Mouse (Mus musculus) ZHBTc4 (cell line): ENCODE measurements around the gene Hrh3.

Experiments used
- DNase-seq: peaks from one replicate; pipeline ENCODE4 v3.0.0-alpha.2; 2011; ENCODE audit warnings: low read depth, low spot score

Gene Hrh3

GRCm38 (mm10) chr2:180063338-180064131 lies 40.8 kb downstream of the Hrh3 start:
- DNase-seq: no peak

GRCm38 (mm10) chr2:180053001-180053400 lies 51.3 kb downstream of the Hrh3 start:
- DNase-seq: no peak

GRCm38 (mm10) chr2:180051986-180052733 lies 52.1 kb downstream of the Hrh3 start:
- DNase-seq: peak; percentile 55

GRCm38 (mm10) chr2:180050986-180051385 lies 53.3 kb downstream of the Hrh3 start:
- DNase-seq: peak; percentile 90
